Mouse (Mus musculus) cerebellum, adult (tissue): ENCODE results near the gene Apol7e.
A peak's percentile ranks its signal among the peaks of the same experiment; 100 is the strongest.
"Not testable (repeated sequence)": the region's sequence is repeated elsewhere in the genome, so short reads cannot be mapped to it uniquely, and the experiment has no call there.

ENCODE experiments used
- ATAC-seq: cut with Nextera tagmentation; 2 replicates; pipeline ENCODE4 v1.9.2; 2017; ENCODE audit warnings: mild to moderate bottlenecking, moderate library complexity, mixed read lengths; ENCODE audit not compliant: insufficient number of reproducible peaks, low FRiP score, low TSS enrichment

The Apol7e gene

DNA sequence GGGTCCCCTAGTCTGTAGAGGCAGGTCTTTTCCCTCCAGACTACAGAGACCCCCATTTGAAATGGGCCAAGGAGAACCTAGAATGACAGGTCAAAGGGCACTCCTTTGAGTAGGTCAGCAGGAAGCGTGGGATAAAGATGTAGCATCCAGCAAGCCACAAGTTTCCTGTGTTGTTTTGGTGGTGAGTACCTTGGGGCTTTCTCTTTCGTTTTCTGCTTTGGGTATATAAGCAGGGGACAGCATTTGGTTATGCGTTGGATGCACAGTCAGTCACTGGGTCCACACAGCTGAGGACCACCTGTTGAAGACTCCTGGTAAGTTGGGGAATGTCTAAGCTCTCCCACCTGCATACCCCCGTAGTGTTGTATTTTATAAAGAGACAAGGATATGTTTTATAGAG, at the start of gene Apol7e:
Gene Apol7e, plus strand, starts transcription at position 202 of the 400 bp plus-strand sequence.
- not testable (repeated sequence) for ATAC-seq

- not testable (repeated sequence) for ATAC-seq
Observed at GRCm38 (mm10) chr15:77651143-77651542, 47.5 kb upstream of the Apol7e start.

GRCm38 (mm10) chr15:77659773-77660172, 38.9 kb upstream of the Apol7e start:
- not testable (repeated sequence) for ATAC-seq

GRCm38 (mm10) chr15:77661841-77662240, 36.8 kb upstream of the Apol7e start:
- ATAC-seq: not testable (repeated sequence)

GRCm38 (mm10) chr15:77674081-77674480, 24.6 kb upstream of the Apol7e start:
- not testable (repeated sequence) for ATAC-seq

GRCm38 (mm10) chr15:77683944-77684343, 14.7 kb upstream of the Apol7e start:
- ATAC-seq: not testable (repeated sequence)

DNA sequence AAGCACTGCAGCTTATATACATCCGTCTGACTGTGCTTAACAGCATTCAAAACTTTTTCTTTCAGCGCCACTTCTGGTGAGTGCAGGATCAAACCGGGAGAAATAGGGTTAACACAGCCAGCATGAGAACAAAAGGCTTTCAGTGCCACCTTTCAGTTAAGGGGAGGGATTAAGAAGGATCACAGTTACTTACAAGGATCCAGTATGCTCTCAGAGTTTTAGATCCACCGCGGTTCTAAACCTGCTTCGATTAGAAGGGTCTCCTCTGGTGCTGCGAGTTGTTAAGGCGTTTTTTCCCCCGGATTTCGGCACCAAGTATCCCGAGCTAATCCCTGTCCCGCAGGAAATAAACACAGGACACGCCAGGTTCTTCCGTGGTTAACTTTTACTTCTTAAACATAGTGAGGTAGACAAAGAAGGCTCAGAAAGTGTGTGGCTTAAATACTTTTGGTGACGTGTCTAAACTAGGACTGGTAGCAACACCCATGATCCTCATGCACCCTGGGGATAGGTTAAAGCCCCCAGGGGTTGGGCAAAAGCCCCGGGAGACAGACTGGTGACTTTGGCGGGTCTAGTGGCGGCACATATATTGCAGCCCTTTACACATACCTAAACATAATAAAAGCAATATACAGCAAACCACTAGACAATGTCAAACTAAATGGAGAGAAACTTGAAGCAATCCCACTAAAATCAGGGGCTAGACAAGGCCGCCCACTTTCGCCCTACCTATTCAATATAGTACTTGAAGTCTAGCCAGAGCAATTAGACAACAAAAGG, 6.9 kb upstream of the Apol7e start:
- not testable (repeated sequence) for ATAC-seq

DNA sequence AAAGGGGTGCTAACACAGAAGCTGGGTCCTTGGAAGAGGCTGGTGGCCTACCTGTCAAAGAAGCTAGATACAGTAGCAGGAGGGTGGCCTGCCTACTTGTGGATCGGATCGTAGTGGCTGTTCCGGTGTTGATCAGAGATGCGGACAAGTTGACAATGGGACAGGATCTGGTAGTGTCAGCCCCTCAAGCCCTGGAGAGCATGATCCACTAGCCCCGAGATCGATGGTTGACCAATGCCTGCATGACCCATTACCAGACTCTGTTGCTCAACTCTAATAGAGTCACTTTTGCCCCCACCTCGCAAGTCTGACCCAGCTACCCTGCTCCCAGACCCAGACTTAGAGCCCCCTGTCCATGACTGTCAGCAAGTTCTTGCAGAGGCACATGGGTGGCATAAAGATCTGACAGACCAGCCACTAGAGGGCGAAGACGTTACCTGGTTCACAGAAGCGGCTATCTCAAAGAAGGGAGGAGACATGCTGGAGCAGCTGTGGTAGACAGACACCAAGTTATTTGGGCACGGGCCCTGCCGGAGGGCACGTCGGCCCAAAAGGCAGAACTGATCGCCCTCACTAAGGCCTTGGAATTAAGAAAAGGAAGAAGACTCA, 3.9 kb upstream of the Apol7e start:
- not testable (repeated sequence) for ATAC-seq

DNA sequence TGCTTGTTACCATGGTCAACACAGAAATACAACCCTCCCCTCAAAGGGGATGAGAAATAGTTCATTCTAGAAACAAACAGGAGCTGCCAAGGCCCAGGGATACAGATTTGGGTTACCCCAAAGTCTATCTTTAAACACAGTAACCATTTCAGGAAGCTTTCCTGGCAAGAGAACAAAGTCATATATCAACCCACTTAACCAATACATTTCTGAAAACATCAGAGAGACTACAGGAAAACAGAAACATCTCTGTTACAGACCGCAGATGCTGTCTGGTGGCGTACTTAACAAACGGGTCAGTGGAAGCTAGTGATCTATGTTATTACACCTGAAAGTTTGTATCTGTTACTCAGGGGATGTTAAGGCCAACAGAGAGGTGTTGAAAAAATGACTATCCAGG, 6.6 kb downstream of the Apol7e start:
- not testable (repeated sequence) for ATAC-seq

GRCm38 (mm10) chr15:77708936-77709335, 10.3 kb downstream of the Apol7e start:
- ATAC-seq: not testable (repeated sequence)

GRCm38 (mm10) chr15:77718240-77718639, 19.6 kb downstream of the Apol7e start:
- not testable (repeated sequence) for ATAC-seq

DNA sequence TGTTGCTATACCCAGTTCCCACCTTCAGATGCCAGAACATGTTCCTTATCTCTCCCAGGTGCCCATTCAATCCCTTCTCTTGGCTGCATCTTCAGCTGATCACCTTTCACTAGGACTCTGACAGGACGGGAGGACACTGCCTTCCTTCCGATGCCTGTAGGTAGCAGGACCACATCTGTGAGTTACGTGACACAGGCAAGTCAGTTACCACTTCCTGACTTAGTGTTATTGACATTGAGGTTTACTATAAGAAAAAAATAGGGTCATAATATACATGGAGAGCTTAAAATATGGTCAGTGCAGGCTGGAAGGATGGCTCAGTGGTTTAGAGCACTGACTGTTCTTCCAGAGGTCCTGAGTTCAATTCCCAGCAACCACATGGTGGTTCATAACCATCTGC, 22.9 kb downstream of the Apol7e start:
- ATAC-seq: not testable (repeated sequence)

DNA sequence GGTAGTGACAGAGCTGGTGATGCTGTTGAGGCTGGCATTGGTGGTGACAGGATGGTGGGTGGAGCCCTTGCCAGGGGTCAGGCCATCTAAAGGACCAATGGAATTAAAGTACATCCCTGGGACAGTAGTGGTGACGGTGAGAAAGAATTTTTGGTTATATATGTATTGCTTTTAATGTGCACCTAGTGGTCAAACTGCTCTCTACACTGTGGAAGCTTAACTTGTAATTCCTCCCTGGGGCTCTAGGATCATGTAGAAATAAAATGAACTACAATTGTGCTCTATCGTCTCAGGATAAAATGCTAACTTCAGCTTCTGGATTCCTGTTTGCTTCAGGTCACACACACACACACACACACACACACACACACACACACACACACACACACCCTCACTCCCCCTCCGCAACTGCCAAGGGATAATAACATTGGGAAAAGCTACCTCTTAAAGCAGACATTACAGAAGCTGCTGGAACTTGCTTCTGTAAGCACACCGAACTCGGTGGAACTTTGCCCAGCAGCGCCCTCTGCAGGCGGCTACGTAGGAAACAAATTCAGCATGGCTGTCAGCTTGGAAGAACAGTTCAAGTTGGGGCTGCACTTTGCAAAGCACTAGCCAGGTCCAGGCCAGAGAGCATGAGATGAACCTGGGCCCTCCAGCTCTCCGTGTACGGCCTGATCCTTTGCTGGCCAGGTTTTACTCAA, 25.7 kb downstream of the Apol7e start:
- not testable (repeated sequence) for ATAC-seq

DNA sequence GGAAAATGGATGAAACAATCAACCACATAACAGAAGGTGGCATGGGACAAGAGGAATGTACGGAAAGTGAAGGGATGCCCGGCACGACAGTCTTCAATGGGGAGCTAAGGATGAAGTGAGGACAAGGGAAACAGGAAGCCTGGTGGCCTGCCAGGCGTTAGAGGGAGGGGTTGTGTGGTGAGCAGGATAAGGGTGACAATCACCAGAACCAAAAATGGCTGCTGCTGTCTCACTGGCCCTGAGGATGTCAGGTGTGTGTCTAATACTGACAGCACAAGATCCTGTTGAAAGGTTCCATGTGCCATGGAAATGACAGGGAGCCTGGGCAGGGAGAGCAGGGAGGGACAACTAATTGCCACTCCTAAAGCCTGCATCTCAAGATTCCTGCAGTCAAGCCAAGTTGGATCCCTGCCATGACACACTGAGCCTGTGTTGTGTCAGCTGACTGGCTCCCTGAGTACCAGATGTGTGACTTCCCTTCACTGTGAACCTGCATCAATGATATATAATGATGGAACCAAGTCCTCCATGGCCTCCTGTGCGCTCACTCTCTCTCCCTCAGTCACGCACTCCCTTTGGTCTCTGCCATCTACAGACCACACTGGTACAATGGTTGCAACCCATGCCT, 26.9 kb downstream of the Apol7e start:
- not testable (repeated sequence) for ATAC-seq

GRCm38 (mm10) chr15:77727139-77727538, 28.5 kb downstream of the Apol7e start:
- ATAC-seq: peak; percentile 38; the same call in 1 of the 2 replicates

GRCm38 (mm10) chr15:77727745-77728144, 29.1 kb downstream of the Apol7e start:
- not testable (repeated sequence) for ATAC-seq

DNA sequence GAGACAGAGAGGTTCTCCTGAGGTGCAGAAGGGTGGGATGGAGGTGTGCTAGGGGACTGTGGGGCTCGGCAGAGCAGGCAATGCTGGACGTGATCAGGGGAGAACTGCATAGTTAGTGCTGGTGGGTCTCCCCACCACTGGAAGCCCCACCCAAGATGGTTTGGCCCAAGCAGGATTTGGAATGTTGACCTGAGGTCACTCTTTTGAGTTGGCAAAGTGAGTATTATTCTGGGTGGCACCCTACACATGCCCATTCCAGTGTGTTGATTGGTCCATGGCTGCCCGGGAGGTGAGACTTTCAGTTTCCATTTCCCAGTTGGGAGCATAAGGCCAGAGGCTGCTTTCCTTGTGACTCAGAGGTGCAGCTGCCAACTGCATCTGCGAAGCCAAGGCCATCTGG, 30.1 kb downstream of the Apol7e start, which contains the start of gene Apol9b:
Gene Apol9b, plus strand, starts transcription at position 301 of the 400 bp plus-strand sequence.
- ATAC-seq: not testable (repeated sequence)

DNA sequence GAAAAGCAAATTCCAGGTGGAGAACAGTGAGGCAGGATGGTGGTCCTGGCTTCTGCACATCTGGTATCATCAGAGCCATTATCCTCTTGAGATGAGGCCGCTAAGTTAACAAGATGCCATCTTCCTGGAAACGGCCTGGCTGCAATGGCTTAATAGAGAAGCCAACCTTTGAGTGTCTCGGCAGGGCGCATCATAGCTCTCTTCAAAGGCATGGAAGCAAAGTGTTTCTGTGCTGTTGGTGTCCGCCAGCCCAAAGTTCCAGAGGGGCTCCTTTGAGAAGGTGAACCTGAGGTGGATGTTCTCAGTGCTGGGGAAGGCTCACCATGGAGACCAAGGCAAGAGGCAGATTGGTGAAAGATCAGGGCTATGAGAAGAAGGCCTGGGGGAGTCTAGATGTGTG, 32.9 kb downstream of the Apol7e start:
- ATAC-seq: no peak

GRCm38 (mm10) chr15:77732851-77733250, 34.2 kb downstream of the Apol7e start:
- ATAC-seq: not testable (repeated sequence)

GRCm38 (mm10) chr15:77733380-77733779, 34.7 kb downstream of the Apol7e start:
- ATAC-seq: not testable (repeated sequence)
